Comparison of ENCODE assay signal across 23 mouse cellular contexts in genomic region chr4:106162551-106162950, GRCm38 (mm10).
DNase-seq lines count a peak whose midpoint lies in the region; ATAC-seq and TF ChIP-seq lines count a peak whose summit lies in the region.
"Had no signal": no experiment of that assay in that cellular context is flagged by ENCODE, and none has a peak within 500 bp of the region (broad histone marks: within the 10 kb centered on the region; RNA-seq: fewer than 3 reads in every experiment).

No protein-coding gene starts in this region.

- intact Hi-C loops in gastrocnemius, adult 2 months (cut with DNase I), result no loop called here
- intact Hi-C loops in gastrocnemius, postnatal 14 days (cut with DNase I; ENCODE audit: low total_unique reads), result loop anchor here (10.0 kb wide), 1 partner anchor 52 kb away; no protein-coding TSS in a partner anchor
- intact Hi-C loops in heart, postnatal 10 days (cut with DNase I), result no loop called here

- H3K4me1 ChIP-seq in hindbrain, embryonic 14.5 days (replicated peaks; ENCODE audit: control insufficient read depth, insufficient read depth, low read length), result no peaks in the 10 kb centered on the region
- H3K4me1 ChIP-seq: hindbrain, embryonic 15.5 days had no signal

- H3K36me3 ChIP-seq in hindbrain, embryonic 14.5 days (replicated peaks; ENCODE audit: control insufficient read depth, insufficient read depth), result no peaks in the 10 kb centered on the region
- H3K36me3 ChIP-seq: embryonic facial prominence, embryonic 12.5 days; embryonic facial prominence, embryonic 15.5 days; G1E; hindbrain, embryonic 15.5 days had no signal

- TF ChIP-seq CTCF in gastrocnemius, adult 2 months (IDR thresholded peaks at IDR 0.05), result no peak

- peak; percentile 67 for DNase-seq in gastrocnemius, adult 2 months
- DNase-seq in gastrocnemius, postnatal 14 days, result no peak
- DNase-seq in heart, adult 18-20 months, result peak; percentile 52 to 61
- DNase-seq in heart, postnatal 10 days, result no peak
- peak; percentile 48 for DNase-seq in urinary bladder, postnatal 14 days (ENCODE audit: low spot score)
- no peak for DNase-seq in urinary bladder, postnatal 4 days (ENCODE audit: low spot score in 2 of 2)
- no peak for DNase-seq in hindbrain, embryonic 14.5 days (ENCODE audit: low spot score)
- DNase-seq: adrenal gland, postnatal 10 days; adrenal gland, postnatal 36 days; B cell, adult 2 months; cerebellum, adult 18-20 months; cerebellum, adult 9-11 months; cerebellum, postnatal 25 days; forebrain, postnatal 0 days; heart, postnatal 4 days had no signal

- no peak for ATAC-seq in hindbrain, embryonic 14.5 days (ENCODE audit: low FRiP score)
- ATAC-seq: forebrain, embryonic 14.5 days; forebrain, postnatal 0 days; intestine, postnatal 0 days; Patski had no signal

- peak overlapping the region; percentile 66 for H3K27ac ChIP-seq in gastrocnemius, adult 2 months
- H3K27ac ChIP-seq in hindbrain, embryonic 14.5 days, result no peak overlapping the region
- H3K27ac ChIP-seq: embryonic facial prominence, embryonic 12.5 days; embryonic facial prominence, embryonic 15.5 days; hindbrain, embryonic 15.5 days had no signal

- H3K4me2 ChIP-seq in hindbrain, embryonic 14.5 days (replicated peaks), result no peak overlapping the region
- H3K4me2 ChIP-seq: embryonic facial prominence, embryonic 12.5 days; embryonic facial prominence, embryonic 15.5 days; heart, embryonic 11.5 days; hindbrain, embryonic 15.5 days had no signal

- 77% methylated on average over 1 of the region's 1 CpGs for WGBS in hindbrain, embryonic 14.5 days

- no peaks in the 10 kb centered on the region for H3K27me3 ChIP-seq in hindbrain, embryonic 14.5 days (ENCODE audit: control insufficient read depth, insufficient read depth, low read length)
- H3K27me3 ChIP-seq: embryonic facial prominence, embryonic 12.5 days; embryonic facial prominence, embryonic 15.5 days; hindbrain, embryonic 15.5 days; Patski had no signal

- H3K9ac ChIP-seq in hindbrain, embryonic 14.5 days, result no peak overlapping the region
- H3K9ac ChIP-seq: embryonic facial prominence, embryonic 12.5 days; embryonic facial prominence, embryonic 15.5 days; forebrain, postnatal 0 days; hindbrain, embryonic 15.5 days had no signal

- no peak overlapping the region for H3K4me3 ChIP-seq in gastrocnemius, adult 2 months
- no peak overlapping the region for H3K4me3 ChIP-seq in hindbrain, embryonic 14.5 days (replicated peaks; ENCODE audit: low read length)
- H3K4me3 ChIP-seq: embryonic facial prominence, embryonic 12.5 days; embryonic facial prominence, embryonic 15.5 days; hindbrain, embryonic 15.5 days had no signal

- no peaks in the 10 kb centered on the region for H3K9me3 ChIP-seq in hindbrain, embryonic 14.5 days (ENCODE audit: control insufficient read depth, low read length)
- H3K9me3 ChIP-seq: hindbrain, embryonic 15.5 days had no signal

Comparison
In these comparisons a context has a peak if more than half of its experiments do, and no peak if none do; other contexts are left out.
1. DNase-seq: peak in gastrocnemius, adult 2 months (single experiment), heart, adult 18-20 months (2 of 2) and urinary bladder, postnatal 14 days (single experiment); none in gastrocnemius, postnatal 14 days (single experiment), heart, postnatal 10 days (0 of 2), urinary bladder, postnatal 4 days (0 of 2) and hindbrain, embryonic 14.5 days (single experiment).